Mouse (Mus musculus): ENCODE data around the gene Itpka. TPM values are rescaled to one million over a fixed set of nuclear protein-coding genes. Genes with fewer than 3 reads are reported as not detected.
A peak's percentile ranks its signal among the peaks of the same experiment; 100 is the strongest.

Gene Itpka
- polyA plus RNA-seq, 1 experiment from 2014 or later, result 0.62 TPM

- peak overlapping the region; percentile 79 for H3K4me3 ChIP-seq
- H3K27me3 ChIP-seq, result peaks cover 22% of the 10 kb centered on the region
- H3K9me3 ChIP-seq (replicated peaks), result no peaks in the 10 kb centered on the region
- H3K4me1 ChIP-seq, result peaks cover 61% of the 10 kb centered on the region
- no peak overlapping the region for H3K27ac ChIP-seq
- ATAC-seq, result peak; percentile 34; the same call in 1 of the 2 replicates
- H3K9ac ChIP-seq, result peak overlapping the region; percentile 91
- 1% methylated on average over 11 of the region's 27 CpGs for WGBS
- peak overlapping the region; percentile 98 for H3K4me2 ChIP-seq
- H3K36me3 ChIP-seq (ENCODE audit: poor library complexity, severe bottlenecking), result no peaks in the 10 kb centered on the region
Observed at GRCm38 (mm10) chr2:119799961-119800550, 57.9 kb downstream of the Itpka start.

Other genes starting within 250 kb of the Itpka start
- gene Exd1, start 194.7 kb upstream of the Itpka start, polyA plus RNA-seq (2015; fragmentation: Nextera tagmentation; extraction: Ambion mirVana), result 0.34 and 0.59 TPM in 2 replicates
- gene Chp1, start 194.6 kb upstream of the Itpka start, polyA plus RNA-seq (2015; fragmentation: Nextera tagmentation; extraction: Ambion mirVana), result 65.7 and 69.6 TPM in 2 replicates
- gene Nusap1, start 124.0 kb upstream of the Itpka start, polyA plus RNA-seq (2015; fragmentation: Nextera tagmentation; extraction: Ambion mirVana), result 80.5 and 82.5 TPM in 2 replicates
- 26.3 and 27.6 TPM in 2 replicates for gene Oip5, start 123.9 kb upstream of the Itpka start, polyA plus RNA-seq (2015; fragmentation: Nextera tagmentation; extraction: Ambion mirVana)
- 38.3 and 43.2 TPM in 2 replicates for gene Ndufaf1, start 79.5 kb upstream of the Itpka start, polyA plus RNA-seq (2015; fragmentation: Nextera tagmentation; extraction: Ambion mirVana)
- gene Rtf1, start 67.3 kb upstream of the Itpka start, polyA plus RNA-seq (2015; fragmentation: Nextera tagmentation; extraction: Ambion mirVana), result 63.4 and 81.4 TPM in 2 replicates
- gene Ltk, start 18.1 kb downstream of the Itpka start, polyA plus RNA-seq (2015; fragmentation: Nextera tagmentation; extraction: Ambion mirVana), result 0.13 and 0.14 TPM in 2 replicates
- 22.7 and 27.5 TPM in 2 replicates for gene Rpap1, start 45.2 kb downstream of the Itpka start, polyA plus RNA-seq (2015; fragmentation: Nextera tagmentation; extraction: Ambion mirVana)
- gene Tyro3, start 55.4 kb downstream of the Itpka start, polyA plus RNA-seq (2015; fragmentation: Nextera tagmentation; extraction: Ambion mirVana), result 17.1 and 18.7 TPM in 2 replicates
- gene Mga, start 154.9 kb downstream of the Itpka start, polyA plus RNA-seq (2015; fragmentation: Nextera tagmentation; extraction: Ambion mirVana), result 28.5 and 28.8 TPM in 2 replicates
- gene Mapkbp1, start 230.4 kb downstream of the Itpka start, polyA plus RNA-seq (2015; fragmentation: Nextera tagmentation; extraction: Ambion mirVana), result 4.0 and 4.3 TPM in 2 replicates

Data from forebrain, embryonic 13.5 days (tissue).